Mouse (Mus musculus): ENCODE results near the gene Comtd1. TPM values are rescaled to one million over a fixed set of nuclear protein-coding genes. Genes with fewer than 3 reads are reported as not detected.

Comtd1 gene
- polyA plus RNA-seq, 2 experiments = 16.0 to 26.5 TPM

DNA sequence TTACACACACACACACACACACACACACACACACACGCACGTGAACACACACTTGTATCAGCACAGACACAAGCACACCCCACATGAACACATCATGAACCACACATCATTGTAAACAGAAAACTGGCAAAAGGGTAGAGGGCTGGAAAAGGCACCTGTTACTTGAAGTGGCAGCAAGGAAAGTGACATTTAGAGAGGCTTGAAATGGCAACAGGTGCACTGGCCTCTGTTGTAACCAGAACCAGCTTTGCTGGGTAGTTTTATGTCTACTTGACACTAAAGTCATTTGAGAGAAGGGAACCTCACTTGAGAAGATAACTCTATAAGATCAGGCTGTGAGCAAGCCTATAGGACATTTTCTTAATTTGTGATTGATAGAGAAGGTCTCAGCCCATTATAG, 39.4 kb downstream of the Comtd1 start:
- Histone ChIP-seq H3K9me3 (ENCODE audit: control insufficient read depth, low read length) (no peaks in the 10 kb centered on the region), H3K4me2 (replicated peaks; ENCODE audit: low read depth, low read length, severe bottlenecking) (no peak overlapping the region), H3K4me1 (ENCODE audit: control insufficient read depth, insufficient read depth, low read length) (no peaks in the 10 kb centered on the region), H3K4me3 (replicated peaks; ENCODE audit: low read length) (no peak overlapping the region), H3K27me3 (ENCODE audit: control insufficient read depth, insufficient read depth, low read length) (no peaks in the 10 kb centered on the region), H3K9ac (ENCODE audit: low read depth, low read length, severe bottlenecking) (no peak overlapping the region), H3K36me3 (ENCODE audit: control insufficient read depth, insufficient read depth, low read length) (no peaks in the 10 kb centered on the region), H3K27ac (replicated peaks; ENCODE audit: low read depth, low read length) (no peak overlapping the region)
- no peak for ATAC-seq (ENCODE audit: low FRiP score, low read depth)
- DNase-seq (ENCODE audit: low spot score) = no peak
- no peak for TF ChIP-seq POLR2A (IDR thresholded peaks at IDR 0.05; ENCODE audit: borderline replicate concordance, extremely low read depth, insufficient read depth, insufficient read length)
- WGBS = 82% methylated on average over 2 of the region's 2 CpGs

DNA sequence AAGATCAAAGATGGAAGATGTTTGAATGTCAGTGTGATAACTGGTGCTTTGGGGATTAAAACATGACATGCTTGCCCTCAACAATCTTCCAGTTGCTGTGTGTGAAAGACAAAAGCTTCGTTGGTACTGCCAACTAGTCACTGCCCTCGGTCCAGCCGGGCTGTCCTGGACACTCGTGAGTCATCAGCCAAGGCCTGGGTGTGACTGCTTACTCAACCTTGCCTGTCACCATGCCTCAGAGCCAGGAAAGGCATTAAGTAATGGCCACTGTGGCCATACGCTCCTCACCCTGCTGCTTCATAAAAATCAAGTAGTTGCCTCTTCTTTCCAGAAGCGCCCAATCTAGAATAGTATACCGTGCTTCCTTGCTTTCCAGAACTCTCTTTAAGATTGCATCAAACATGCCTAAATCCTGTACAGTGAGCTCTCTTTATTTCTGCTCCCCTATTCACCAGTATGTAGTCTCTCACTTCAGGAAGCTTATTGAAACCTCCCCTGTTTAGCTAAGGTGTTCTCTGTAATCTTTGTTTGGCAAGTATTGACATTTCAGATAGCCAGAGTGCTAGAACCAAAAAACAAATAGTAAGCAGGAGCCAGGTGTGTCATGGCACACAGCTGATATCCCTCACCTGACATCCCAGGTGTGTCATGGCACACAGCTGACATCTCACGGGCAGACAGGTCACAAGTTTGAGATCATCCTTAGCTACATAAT, 40.4 kb downstream of the Comtd1 start:
- WGBS = 82% methylated on average over 8 of the region's 8 CpGs
- no peaks in the 10 kb centered on the region for H3K27me3 ChIP-seq (ENCODE audit: control insufficient read depth, insufficient read depth, low read length)
- no peaks in the 10 kb centered on the region for H3K4me1 ChIP-seq (ENCODE audit: control insufficient read depth, insufficient read depth, low read length)
- no peaks in the 10 kb centered on the region for H3K9me3 ChIP-seq (ENCODE audit: control insufficient read depth, low read length)
- H3K4me2 ChIP-seq (replicated peaks; ENCODE audit: low read depth, low read length, severe bottlenecking) = no peak overlapping the region
- H3K27ac ChIP-seq (replicated peaks; ENCODE audit: low read depth, low read length) = no peak overlapping the region
- no peak for TF ChIP-seq POLR2A (IDR thresholded peaks at IDR 0.05; ENCODE audit: borderline replicate concordance, extremely low read depth, insufficient read depth, insufficient read length)
- ATAC-seq (ENCODE audit: low FRiP score, low read depth) (no peak), DNase-seq (ENCODE audit: low spot score) (no peak)
- H3K9ac ChIP-seq (ENCODE audit: low read depth, low read length, severe bottlenecking) = no peak overlapping the region
- no peak overlapping the region for H3K4me3 ChIP-seq (replicated peaks; ENCODE audit: low read length)
- no peaks in the 10 kb centered on the region for H3K36me3 ChIP-seq (ENCODE audit: control insufficient read depth, insufficient read depth, low read length)

DNA sequence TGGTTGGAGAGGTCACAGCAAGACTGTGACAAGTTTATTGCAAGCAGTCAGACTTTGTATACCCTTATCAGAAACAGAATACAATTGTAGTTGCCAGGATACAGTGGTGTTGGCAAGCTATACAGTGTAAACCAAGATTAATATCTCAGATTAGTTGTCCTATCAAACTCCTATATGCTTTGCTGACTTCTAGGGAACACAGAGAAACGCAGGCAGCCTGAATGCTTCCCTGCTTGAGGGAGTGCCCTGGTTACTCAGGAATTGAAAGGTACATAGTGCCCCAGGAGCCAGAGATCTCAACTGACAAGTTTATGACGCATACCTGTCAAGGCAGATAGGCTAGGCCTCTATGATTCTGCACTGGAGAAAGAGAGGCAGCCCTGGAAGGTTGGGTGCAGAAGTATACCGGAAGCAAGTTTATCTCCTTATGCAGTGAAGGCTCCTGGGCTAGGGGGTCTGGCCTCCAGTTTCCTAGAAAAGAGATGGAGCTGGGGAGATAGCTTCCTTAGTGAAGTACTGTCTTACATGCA, 42.1 kb downstream of the Comtd1 start:
- Histone ChIP-seq H3K9ac (ENCODE audit: low read depth, low read length, severe bottlenecking) (no peak overlapping the region), H3K36me3 (ENCODE audit: control insufficient read depth, insufficient read depth, low read length) (no peaks in the 10 kb centered on the region), H3K9me3 (ENCODE audit: control insufficient read depth, low read length) (no peaks in the 10 kb centered on the region), H3K4me3 (replicated peaks; ENCODE audit: low read length) (no peak overlapping the region), H3K27me3 (ENCODE audit: control insufficient read depth, insufficient read depth, low read length) (no peaks in the 10 kb centered on the region), H3K4me1 (ENCODE audit: control insufficient read depth, insufficient read depth, low read length) (no peaks in the 10 kb centered on the region), H3K27ac (replicated peaks; ENCODE audit: low read depth, low read length) (no peak overlapping the region), H3K4me2 (replicated peaks; ENCODE audit: low read depth, low read length, severe bottlenecking) (no peak overlapping the region)
- no peak for TF ChIP-seq POLR2A (IDR thresholded peaks at IDR 0.05; ENCODE audit: borderline replicate concordance, extremely low read depth, insufficient read depth, insufficient read length)
- no peak for ATAC-seq (ENCODE audit: low FRiP score, low read depth)
- WGBS = 76% methylated on average over 3 of the region's 3 CpGs
- DNase-seq (ENCODE audit: low spot score) = no peak

DNA sequence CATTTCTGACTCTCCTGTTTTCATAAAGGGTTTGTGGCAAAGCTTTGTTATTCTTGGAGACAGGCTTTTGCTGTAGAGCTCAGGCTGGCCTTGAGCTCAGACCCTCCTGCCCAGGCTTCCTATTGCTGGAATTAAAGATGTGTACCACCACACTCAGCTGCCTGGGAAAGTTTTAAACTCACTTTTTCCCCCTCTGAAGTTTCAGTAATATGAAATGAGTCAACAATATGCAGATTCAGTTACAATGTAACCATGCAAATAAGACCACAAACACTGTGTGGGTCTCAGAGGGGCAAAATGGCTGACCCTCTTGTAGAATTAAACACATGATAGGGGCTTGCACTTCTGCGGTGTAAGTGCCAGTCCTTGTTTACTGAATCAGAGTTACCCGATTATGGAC, 42.6 kb downstream of the Comtd1 start:
- no peak overlapping the region for H3K9ac ChIP-seq (ENCODE audit: low read depth, low read length, severe bottlenecking)
- no peak overlapping the region for H3K4me2 ChIP-seq (replicated peaks; ENCODE audit: low read depth, low read length, severe bottlenecking)
- H3K27me3 ChIP-seq (ENCODE audit: control insufficient read depth, insufficient read depth, low read length) = no peaks in the 10 kb centered on the region
- DNase-seq (ENCODE audit: low spot score) = no peak
- no peaks in the 10 kb centered on the region for H3K4me1 ChIP-seq (ENCODE audit: control insufficient read depth, insufficient read depth, low read length)
- no peak for ATAC-seq (ENCODE audit: low FRiP score, low read depth)
- H3K9me3 ChIP-seq (ENCODE audit: control insufficient read depth, low read length) = no peaks in the 10 kb centered on the region
- WGBS = 79% methylated on average over 2 of the region's 2 CpGs
- H3K4me3 ChIP-seq (replicated peaks; ENCODE audit: low read length) = no peak overlapping the region
- no peaks in the 10 kb centered on the region for H3K36me3 ChIP-seq (ENCODE audit: control insufficient read depth, insufficient read depth, low read length)
- H3K27ac ChIP-seq (replicated peaks; ENCODE audit: low read depth, low read length) = no peak overlapping the region
- TF ChIP-seq POLR2A (IDR thresholded peaks at IDR 0.05; ENCODE audit: borderline replicate concordance, extremely low read depth, insufficient read depth, insufficient read length) = no peak

DNA sequence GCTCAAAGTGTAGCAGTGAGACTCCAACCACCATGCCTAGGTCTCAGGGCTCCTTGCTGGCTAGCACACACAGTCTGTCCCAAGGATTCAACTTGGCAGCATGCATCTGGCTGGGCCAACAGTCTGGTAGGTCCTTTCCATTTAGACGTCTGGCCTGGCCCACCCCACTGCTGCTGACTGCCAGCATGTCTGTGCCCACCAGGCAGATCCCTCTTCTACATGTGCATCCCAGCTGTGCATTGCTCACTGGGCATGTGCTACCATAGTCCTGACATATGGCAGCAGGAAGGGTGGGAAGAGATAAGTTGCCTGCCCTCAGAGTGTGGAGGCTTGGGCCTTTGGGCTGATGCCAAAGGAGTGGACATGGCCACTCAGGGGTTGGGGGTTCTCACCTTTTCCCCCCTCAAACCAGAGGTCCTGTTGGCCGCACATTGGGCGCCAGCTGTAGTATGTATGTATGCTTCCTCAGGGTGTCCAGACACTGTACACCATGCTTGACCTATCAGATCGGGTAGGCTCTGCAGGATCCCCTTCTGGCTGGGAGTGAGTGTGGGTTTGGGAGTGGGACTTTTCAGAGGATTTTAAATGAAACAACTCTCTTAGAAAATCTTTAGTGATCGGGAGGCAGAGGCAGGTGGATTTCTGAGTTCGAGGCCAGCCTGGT, 46.1 kb downstream of the Comtd1 start:
- H3K4me2 ChIP-seq (replicated peaks; ENCODE audit: low read depth, low read length, severe bottlenecking) = no peak overlapping the region
- no peaks in the 10 kb centered on the region for H3K4me1 ChIP-seq (ENCODE audit: control insufficient read depth, insufficient read depth, low read length)
- 88% methylated on average over 6 of the region's 6 CpGs for WGBS
- H3K9ac ChIP-seq (ENCODE audit: low read depth, low read length, severe bottlenecking) = no peak overlapping the region
- H3K27me3 ChIP-seq (ENCODE audit: control insufficient read depth, insufficient read depth, low read length) = no peaks in the 10 kb centered on the region
- no peak overlapping the region for H3K4me3 ChIP-seq (replicated peaks; ENCODE audit: low read length)
- H3K9me3 ChIP-seq (ENCODE audit: control insufficient read depth, low read length) = no peaks in the 10 kb centered on the region
- ATAC-seq (ENCODE audit: low FRiP score, low read depth) (no peak), DNase-seq (ENCODE audit: low spot score) (no peak)
- peaks cover 10% of the 10 kb centered on the region; the same call in 1 of the 2 replicates for H3K36me3 ChIP-seq (ENCODE audit: control insufficient read depth, insufficient read depth, low read length)
- TF ChIP-seq POLR2A (IDR thresholded peaks at IDR 0.05; ENCODE audit: borderline replicate concordance, extremely low read depth, insufficient read depth, insufficient read length) = no peak
- no peak overlapping the region for H3K27ac ChIP-seq (replicated peaks; ENCODE audit: low read depth, low read length)

Measured in limb, embryonic 14.5 days (tissue).